Mouse (Mus musculus) layer of hippocampus, adult 6 months (tissue): ENCODE results near the gene Rpgrip1. TPM values are rescaled to one million over a fixed set of nuclear protein-coding genes. Genes with fewer than 3 reads are reported as not detected.

Experiments
- long read RNA-seq, 2 experiments: library from polyadenylated mRNA; unstranded; transcript quantifications; one replicate each; pipeline ENCODE4 v2.0.0; 2019 to 2020
- polyA plus RNA-seq: library from polyadenylated mRNA; unstranded; fragments of <200 nt; fragmentation: Nextera tagmentation; gene quantifications from 2 replicates; pipeline ENCODE4 v1.2.3, GENCODE M21; 2021

Rpgrip1 gene
- polyA plus RNA-seq = 88.3 and 128 TPM in 2 replicates
- long read RNA-seq, experiment 1, partial matches to known transcripts = 1 of 68 reads
- long read RNA-seq, experiment 1, other reads (novel, unspliced or antisense) = 67 of 68 reads
- long read RNA-seq, experiment 2, partial matches to known transcripts = 4 of 5 reads
- long read RNA-seq, experiment 2, other reads (novel, unspliced or antisense) = 1 of 5 reads

GRCm38 (mm10) chr14:52110346-52110745 is at the start of gene Rpgrip1:
Rpgrip1 (plus strand) TSS chr14:52110704.

GRCm38 (mm10) chr14:52103856-52104676 is 6.4 kb upstream of the Rpgrip1 start, which contains the start of gene Hnrnpc:
Hnrnpc (minus strand) TSS chr14:52104028.

GRCm38 (mm10) chr14:52197156-52197878 is 86.8 kb downstream of the Rpgrip1 start, which contains the start of gene Supt16:
Supt16 (minus strand) TSS chr14:52197416.

Other genes starting within 250 kb of the Rpgrip1 start
- 16.4 and 19.8 TPM in 2 replicates for gene Mettl17, start 225.9 kb upstream of the Rpgrip1 start, polyA plus RNA-seq
- gene Slc39a2, start 217.8 kb upstream of the Rpgrip1 start, polyA plus RNA-seq = 0.14 and 0.15 TPM in 2 replicates
- gene Ndrg2, start 196.5 kb upstream of the Rpgrip1 start, polyA plus RNA-seq = 854 and 926 TPM in 2 replicates
- not detected in 2 replicates for gene Tppp2, start 192.3 kb upstream of the Rpgrip1 start, polyA plus RNA-seq
- 0.10 TPM in 2 replicates for gene Rnase13, start 187.9 kb upstream of the Rpgrip1 start, polyA plus RNA-seq
- 29.4 and 29.7 TPM in 2 replicates for gene Arhgef40, start 126.0 kb upstream of the Rpgrip1 start, polyA plus RNA-seq
- gene Tmem253, start 95.0 kb upstream of the Rpgrip1 start, polyA plus RNA-seq = 0.20 TPM in 1 of 2 replicates, not detected in the other
- gene Zfp219, start 90.0 kb upstream of the Rpgrip1 start, polyA plus RNA-seq = 7.9 and 8.1 TPM in 2 replicates
- not detected in 2 replicates for gene Olfr221, start 68.2 kb upstream of the Rpgrip1 start, polyA plus RNA-seq
- 155 and 157 TPM in 2 replicates for gene Hnrnpc, start 6.7 kb upstream of the Rpgrip1 start, polyA plus RNA-seq
- gene Supt16, start 86.7 kb downstream of the Rpgrip1 start, polyA plus RNA-seq = 15.3 and 19.1 TPM in 2 replicates
- gene Chd8, start 147.1 kb downstream of the Rpgrip1 start, polyA plus RNA-seq = 4.4 and 5.5 TPM in 2 replicates
- 40.8 and 44.9 TPM in 2 replicates for gene Tox4, start 168.4 kb downstream of the Rpgrip1 start, polyA plus RNA-seq
- 26.9 and 28.1 TPM in 2 replicates for gene Rab2b, start 168.8 kb downstream of the Rpgrip1 start, polyA plus RNA-seq
- 20.4 and 23.3 TPM in 2 replicates for gene Mettl3, start 194.4 kb downstream of the Rpgrip1 start, polyA plus RNA-seq
- gene Sall2, start 218.1 kb downstream of the Rpgrip1 start, polyA plus RNA-seq = 7.0 and 8.6 TPM in 2 replicates
- not detected in 2 replicates for gene Olfr1513, start 245.7 kb downstream of the Rpgrip1 start, polyA plus RNA-seq